Mouse (Mus musculus) liver, embryonic 16.5 days (tissue): Measurements from ENCODE around the gene Tuba1a. TPM values are rescaled to one million over a fixed set of nuclear protein-coding genes. Genes with fewer than 3 reads are reported as not detected.
"Not testable (repeated sequence)": the region's sequence is repeated elsewhere in the genome, so short reads cannot be mapped to it uniquely, and the experiment has no call there.

Source experiments
- ATAC-seq: fragments of 200-750 bp; cut with Nextera tagmentation; 2 replicates; pipeline ENCODE4 v1.8.0; 2017; ENCODE audit warnings: low read depth, mild to moderate bottlenecking, moderate number of reproducible peaks, moderate library complexity
- H3K27ac ChIP-seq: fragments of 300-500 bp; sonication (generic); 2 replicates; pipeline ENCODE4 v1.5.1; 2014; ENCODE audit warnings: mild to moderate bottlenecking, low read length
- H3K27me3 ChIP-seq: fragments of 300-500 bp; sonication (generic); 2 replicates; pipeline ENCODE4 v1.6.1; 2014; ENCODE audit warnings: low read depth, low read length, mixed read lengths; ENCODE audit not compliant: control insufficient read depth, insufficient read depth
- H3K36me3 ChIP-seq: fragments of 300-500 bp; sonication (generic); 2 replicates; pipeline ENCODE4 v1.6.1; 2014; ENCODE audit warnings: mild to moderate bottlenecking; ENCODE audit not compliant: control insufficient read depth, insufficient read depth
- H3K4me1 ChIP-seq: fragments of 300-500 bp; sonication (generic); 2 replicates; pipeline ENCODE4 v1.6.1; 2014; ENCODE audit warnings: low read depth, low read length, mixed read lengths; ENCODE audit not compliant: control insufficient read depth
- H3K4me2 ChIP-seq: fragments of 300-500 bp; sonication (generic); 2 replicates; pipeline ENCODE4 v1.6.1; 2014; ENCODE audit warnings: low read depth, low read length, mixed read lengths
- H3K4me3 ChIP-seq: fragments of 300-500 bp; sonication (generic); 2 replicates; pipeline ENCODE4 v1.5.1; 2014; ENCODE audit warnings: low read depth, mild to moderate bottlenecking, low read length
- H3K9ac ChIP-seq: fragments of 300-500 bp; sonication (generic); 2 replicates; pipeline ENCODE4 v1.6.1; 2014; ENCODE audit warnings: low read depth, low read length
- H3K9me3 ChIP-seq: fragments of 300-500 bp; sonication (generic); replicated peaks from 2 replicates; pipeline ENCODE4 v1.6.1; 2016; ENCODE audit warnings: low read length; ENCODE audit not compliant: control insufficient read depth
- WGBS: fragments of 180-500 bp; shearing (Covaris S2); extraction: QIAGEN DNeasy Blood & Tissue Kit; methylation state at CpG from one replicate; pipeline ENCODE4 v1.1.7; 2014; ENCODE audit not compliant: insufficient replicate concordance; 5-methylcytosine and 5-hydroxymethylcytosine counted together
- polyA plus RNA-seq: library from polyadenylated mRNA; unstranded; fragments of >200 nt; fragmentation: Nextera tagmentation; extraction: Ambion mirVana; gene quantifications from 2 replicates; pipeline ENCODE4 v1.2.1, GENCODE M21; 2015

Gene Tuba1a
- polyA plus RNA-seq, 1 experiment from 2014 or later: 57.9 TPM

GRCm38 (mm10) chr15:98976763-98977758 lies 23.6 kb upstream of the Tuba1a start:
- Histone ChIP-seq H3K9me3 (no peaks in the 10 kb centered on the region), H3K4me3 (no peak overlapping the region), H3K36me3 (no peaks in the 10 kb centered on the region), H3K4me2 (no peak overlapping the region), H3K27ac (no peak overlapping the region), H3K9ac (no peak overlapping the region), H3K27me3 (no peaks in the 10 kb centered on the region), H3K4me1 (no peaks in the 10 kb centered on the region)
- no peak for ATAC-seq
- WGBS: 67% methylated on average over 21 of the region's 21 CpGs

DNA sequence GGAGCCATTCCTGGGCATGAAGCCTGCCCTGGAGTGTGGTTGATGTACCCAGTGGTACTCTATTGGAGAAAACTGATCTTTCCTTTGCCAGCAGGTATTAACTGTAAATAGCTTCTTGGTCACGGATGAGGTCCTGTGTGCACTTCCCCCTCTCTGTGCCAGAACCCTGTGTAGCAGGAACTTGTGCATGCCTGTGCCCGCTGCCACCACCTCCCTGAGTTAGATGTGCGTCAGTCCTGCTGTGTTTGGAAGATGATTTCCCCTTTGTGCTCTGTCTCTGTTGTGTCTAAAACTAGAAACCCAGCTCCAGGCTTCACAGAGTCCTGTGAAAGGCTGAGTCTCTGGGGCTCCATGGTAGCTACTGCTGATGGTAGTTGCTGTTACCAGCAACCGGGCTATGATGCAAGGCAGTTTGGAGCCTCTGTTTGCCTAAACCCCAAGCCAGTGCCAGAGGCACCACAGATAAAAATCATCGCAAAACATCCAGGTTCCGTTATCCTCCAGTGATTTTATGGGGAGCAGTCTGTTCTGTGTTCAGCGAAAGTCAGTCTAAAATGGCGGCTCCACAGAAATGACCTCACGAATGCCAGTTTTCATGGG lies 19.6 kb upstream of the Tuba1a start:
- peaks cover 6% of the 10 kb centered on the region for H3K4me1 ChIP-seq
- ATAC-seq: no peak
- H3K9me3 ChIP-seq: no peaks in the 10 kb centered on the region
- no peak overlapping the region for H3K9ac ChIP-seq
- H3K27ac ChIP-seq: no peak overlapping the region
- no peaks in the 10 kb centered on the region for H3K27me3 ChIP-seq
- no peak overlapping the region for H3K4me2 ChIP-seq
- no peak overlapping the region for H3K4me3 ChIP-seq
- 65% methylated on average over 9 of the region's 9 CpGs for WGBS
- H3K36me3 ChIP-seq: no peaks in the 10 kb centered on the region

DNA sequence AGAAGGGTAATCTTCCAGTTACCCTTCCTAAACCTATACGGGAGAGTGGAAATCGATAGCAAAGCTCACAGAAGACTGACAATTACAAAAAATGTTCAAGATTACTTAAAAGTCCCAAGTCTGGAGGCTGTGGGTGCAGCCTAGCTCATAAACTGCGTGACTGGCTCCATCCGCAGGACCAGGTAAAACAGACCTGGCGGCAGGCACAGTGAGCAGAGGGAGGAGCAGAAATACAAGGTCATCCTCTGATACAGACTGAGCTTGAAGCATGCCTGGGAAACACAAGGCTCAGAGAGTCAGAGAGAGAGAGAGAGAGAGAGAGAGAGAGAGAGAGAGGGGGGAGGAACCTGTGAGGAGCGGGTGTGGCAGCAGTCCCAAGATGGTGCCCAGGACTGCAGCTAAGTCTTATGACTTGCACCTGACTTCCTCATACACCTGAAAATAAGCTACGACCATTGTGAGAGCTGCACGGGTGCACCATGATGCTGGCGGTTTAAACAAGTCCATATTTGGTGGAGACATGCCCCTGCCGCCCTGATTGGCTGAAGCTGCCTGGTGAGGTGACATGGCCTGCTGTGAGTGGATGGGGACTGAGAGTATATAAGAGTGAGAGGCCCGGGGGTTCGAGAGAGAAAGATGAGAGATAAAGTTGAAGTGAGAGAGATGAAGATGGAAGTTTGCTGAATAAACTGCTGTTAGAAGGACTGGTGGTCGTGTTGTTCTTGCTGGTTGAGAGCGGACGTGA lies 18.2 kb upstream of the Tuba1a start:
- WGBS: 65% methylated on average over 15 of the region's 15 CpGs
- H3K4me3 ChIP-seq, H3K9ac ChIP-seq, H3K4me2 ChIP-seq, ATAC-seq, H3K36me3 ChIP-seq, H3K9me3 ChIP-seq, H3K27ac ChIP-seq, H3K27me3 ChIP-seq, H3K4me1 ChIP-seq: not testable (repeated sequence)

- H3K4me3 ChIP-seq: no peak overlapping the region
- peaks cover 6% of the 10 kb centered on the region for H3K4me1 ChIP-seq
- no peaks in the 10 kb centered on the region for H3K27me3 ChIP-seq
- H3K27ac ChIP-seq: no peak overlapping the region
- no peak overlapping the region for H3K9ac ChIP-seq
- no peak overlapping the region for H3K4me2 ChIP-seq
- H3K9me3 ChIP-seq: no peaks in the 10 kb centered on the region
- no peak for ATAC-seq
- H3K36me3 ChIP-seq: no peaks in the 10 kb centered on the region
- 45% methylated on average over 4 of the region's 4 CpGs for WGBS
Measured at GRCm38 (mm10) chr15:98971111-98971510, 17.6 kb upstream of the Tuba1a start.

DNA sequence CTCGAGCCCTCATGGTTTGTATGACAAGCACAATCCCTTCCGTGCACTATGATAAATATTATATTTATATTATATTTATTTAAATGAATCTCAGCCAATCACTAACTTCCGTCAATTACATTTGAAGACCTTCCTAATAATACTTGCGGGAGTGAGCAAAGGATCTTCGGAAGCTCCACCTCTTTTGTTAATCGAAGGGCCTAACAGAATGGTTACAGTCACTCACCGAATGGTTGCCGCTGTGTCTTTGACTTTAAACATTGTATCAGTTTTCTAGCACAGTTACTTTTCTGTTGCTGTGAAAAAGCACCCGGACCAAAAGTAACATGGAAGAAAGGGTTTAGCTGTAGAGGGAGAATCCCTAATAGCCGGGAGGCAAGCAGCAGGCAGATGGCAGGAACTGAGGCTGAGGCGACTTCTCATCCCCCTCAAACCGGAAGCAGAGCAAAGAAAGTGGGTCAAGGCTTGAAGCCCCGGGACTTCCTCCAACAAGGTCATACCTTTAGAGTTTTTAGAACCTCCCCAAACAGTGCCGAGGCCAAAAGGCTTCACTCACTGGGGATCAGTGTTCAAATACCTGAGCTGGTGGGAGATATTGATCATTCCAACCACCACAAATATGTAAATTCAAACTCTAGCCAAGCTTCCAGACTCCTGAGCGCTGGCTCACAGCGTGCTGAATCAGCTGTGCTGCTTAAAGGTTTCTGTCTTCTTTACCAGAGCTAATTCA lies 16.0 kb upstream of the Tuba1a start:
- Histone ChIP-seq H3K4me2 (no peak overlapping the region), H3K9me3 (no peaks in the 10 kb centered on the region), H3K4me3 (no peak overlapping the region), H3K4me1 (peaks cover 6% of the 10 kb centered on the region), H3K9ac (no peak overlapping the region), H3K27ac (no peak overlapping the region), H3K36me3 (no peaks in the 10 kb centered on the region), H3K27me3 (no peaks in the 10 kb centered on the region)
- ATAC-seq: no peak
- 27% methylated on average over 16 of the region's 16 CpGs for WGBS

DNA sequence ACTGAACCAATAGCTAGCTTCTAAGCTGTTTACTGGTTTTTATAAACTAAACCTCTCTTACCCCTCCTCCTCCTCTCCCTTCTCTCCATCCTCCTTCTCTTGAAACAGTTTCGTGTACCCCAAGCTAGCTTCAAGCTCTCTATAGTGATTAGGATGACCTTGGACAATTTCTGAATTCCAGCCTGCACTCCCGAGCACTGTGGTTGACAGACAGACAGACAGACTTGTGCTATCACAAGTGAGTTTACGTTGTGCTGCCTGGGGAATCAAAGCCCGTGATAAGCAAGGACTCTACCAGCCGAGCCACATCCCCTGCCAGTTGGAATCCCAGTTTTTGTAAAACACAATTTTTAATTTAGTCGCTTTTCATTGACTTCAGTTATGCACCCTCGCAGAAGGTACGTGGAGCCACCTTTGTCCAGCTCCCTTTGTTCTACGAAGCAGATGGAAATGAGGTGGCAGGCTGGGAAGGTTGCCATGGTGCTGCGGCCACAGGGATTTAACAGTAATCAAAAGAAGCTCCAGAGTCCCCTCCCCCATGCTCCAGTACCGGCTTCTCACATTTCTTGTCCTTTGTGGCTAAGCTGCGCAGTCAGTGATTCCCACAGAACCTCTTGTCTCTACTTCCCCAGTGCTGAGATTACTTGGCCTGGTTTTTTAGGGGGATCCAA lies 15.3 kb upstream of the Tuba1a start:
- Histone ChIP-seq H3K4me3 (no peak overlapping the region), H3K4me1 (peaks cover 6% of the 10 kb centered on the region), H3K27ac (no peak overlapping the region), H3K27me3 (no peaks in the 10 kb centered on the region), H3K4me2 (no peak overlapping the region), H3K9me3 (no peaks in the 10 kb centered on the region), H3K9ac (no peak overlapping the region), H3K36me3 (no peaks in the 10 kb centered on the region)
- WGBS: 41% methylated on average over 12 of the region's 12 CpGs
- ATAC-seq: no peak

DNA sequence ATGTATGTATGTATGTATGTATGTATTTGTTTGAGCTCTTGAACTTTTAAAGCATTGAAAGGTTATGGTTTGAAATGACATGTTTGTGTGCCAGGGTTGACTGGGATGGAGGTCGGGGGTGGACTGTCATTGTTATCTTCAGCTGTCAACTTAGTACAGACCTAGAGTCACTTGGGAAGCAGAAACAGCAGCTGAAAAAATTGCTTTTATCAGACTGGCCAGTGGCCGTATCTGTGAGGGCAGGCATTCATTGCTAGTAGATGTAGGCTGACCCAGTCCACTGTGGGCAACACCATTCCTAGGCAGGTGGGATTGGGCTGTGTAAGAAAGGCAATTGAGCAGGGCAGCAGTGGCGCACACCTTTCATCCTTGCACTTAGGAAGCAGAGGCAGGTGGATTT lies 6.0 kb upstream of the Tuba1a start:
- H3K9me3 ChIP-seq: no peaks in the 10 kb centered on the region
- no peak overlapping the region for H3K9ac ChIP-seq
- H3K27ac ChIP-seq: no peak overlapping the region
- H3K27me3 ChIP-seq: peaks cover 5% of the 10 kb centered on the region
- H3K36me3 ChIP-seq: no peaks in the 10 kb centered on the region
- no peak for ATAC-seq
- H3K4me2 ChIP-seq: no peak overlapping the region
- no peak overlapping the region for H3K4me3 ChIP-seq
- 41% methylated on average over 3 of the region's 3 CpGs for WGBS
- peaks cover 2% of the 10 kb centered on the region; the same call in 1 of the 2 replicates for H3K4me1 ChIP-seq

GRCm38 (mm10) chr15:98958901-98959420 lies 5.5 kb upstream of the Tuba1a start:
- H3K9me3 ChIP-seq: no peaks in the 10 kb centered on the region
- no peak for ATAC-seq
- H3K4me1 ChIP-seq: peaks cover 2% of the 10 kb centered on the region; the same call in 1 of the 2 replicates
- no peak overlapping the region for H3K27ac ChIP-seq
- no peak overlapping the region for H3K9ac ChIP-seq
- H3K4me3 ChIP-seq: no peak overlapping the region
- 70% methylated on average over 4 of the region's 4 CpGs for WGBS
- peaks cover 11% of the 10 kb centered on the region for H3K27me3 ChIP-seq
- no peaks in the 10 kb centered on the region for H3K36me3 ChIP-seq
- no peak overlapping the region for H3K4me2 ChIP-seq
